Mouse (Mus musculus): Measurements from ENCODE around the gene Olfr350.

The Olfr350 gene

GRCm38 (mm10) chr2:36846010-36846409, at the start of gene Olfr350:
Gene Olfr350, plus strand, starts transcription at chr2:36846310.
- DNase-seq, result no peak

- no peak for DNase-seq
Observed at GRCm38 (mm10) chr2:36816932-36817331, 29.2 kb upstream of the Olfr350 start, which contains the start of gene Olfr3. Gene Olfr3, minus strand, starts transcription at chr2:36817032.

- DNase-seq, result no peak
Observed at GRCm38 (mm10) chr2:36862560-36862959, 16.4 kb downstream of the Olfr350 start, which contains the start of gene Olfr351. Gene Olfr351, minus strand, starts transcription at chr2:36862660.

- no peak for DNase-seq
Observed at GRCm38 (mm10) chr2:36868160-36868559, 22.1 kb downstream of the Olfr350 start, which contains the start of gene Olfr352. Gene Olfr352, plus strand, starts transcription at chr2:36868460.

- no peak for DNase-seq
Observed at GRCm38 (mm10) chr2:36892836-36893235, 46.7 kb downstream of the Olfr350 start, which contains the start of gene Olfr353. Gene Olfr353, minus strand, starts transcription at chr2:36892936.

- DNase-seq, result no peak
Observed at GRCm38 (mm10) chr2:36897114-36897513, 51.0 kb downstream of the Olfr350 start.

Data from spleen, adult 18-20 months (tissue).